Mouse (Mus musculus): ENCODE results near the gene Galnt18. TPM values are rescaled to one million over a fixed set of nuclear protein-coding genes. Genes with fewer than 3 reads are reported as not detected.
A peak's percentile ranks its signal among the peaks of the same experiment; 100 is the strongest.

Gene Galnt18
- polyA plus RNA-seq, 1 experiment from 2014 or later, result 10.2 TPM

GRCm38 (mm10) chr7:111604578-111605208 is 175.1 kb downstream of the Galnt18 start:
- no peak overlapping the region for H3K4me2 ChIP-seq (replicated peaks)
- 85% methylated on average over 2 of the region's 2 CpGs for WGBS
- peaks cover 13% of the 10 kb centered on the region for H3K4me1 ChIP-seq
- H3K36me3 ChIP-seq, result no peaks in the 10 kb centered on the region
- no peaks in the 10 kb centered on the region for H3K27me3 ChIP-seq
- H3K4me3 ChIP-seq, result no peak overlapping the region
- no peak overlapping the region for H3K27ac ChIP-seq (replicated peaks)
- ATAC-seq (replicated peaks), result no peak
- no peak overlapping the region for H3K9ac ChIP-seq (replicated peaks)
- H3K9me3 ChIP-seq, result no peaks in the 10 kb centered on the region

- H3K4me2 ChIP-seq (replicated peaks), result no peak overlapping the region
- H3K4me1 ChIP-seq, result peaks cover 13% of the 10 kb centered on the region
- H3K27me3 ChIP-seq, result no peaks in the 10 kb centered on the region
- H3K4me3 ChIP-seq, result no peak overlapping the region
- H3K36me3 ChIP-seq, result no peaks in the 10 kb centered on the region
- H3K9me3 ChIP-seq, result no peaks in the 10 kb centered on the region
- no peak for ATAC-seq (replicated peaks)
- no peak overlapping the region for H3K9ac ChIP-seq (replicated peaks)
- 74% methylated on average over 4 of the region's 4 CpGs for WGBS
- no peak overlapping the region for H3K27ac ChIP-seq (replicated peaks)
These were observed 176.6 kb downstream of the Galnt18 start for GRCm38 (mm10) chr7:111603186-111603585.

- Histone ChIP-seq H3K9ac (replicated peaks) (no peak overlapping the region), H3K4me2 (replicated peaks) (no peak overlapping the region), H3K36me3 (no peaks in the 10 kb centered on the region), H3K27me3 (no peaks in the 10 kb centered on the region), H3K27ac (replicated peaks) (no peak overlapping the region), H3K9me3 (no peaks in the 10 kb centered on the region), H3K4me1 (peaks cover 13% of the 10 kb centered on the region), H3K4me3 (no peak overlapping the region)
- 77% methylated on average over 4 of the region's 4 CpGs for WGBS
- ATAC-seq (replicated peaks), result no peak
These were observed 178.3 kb downstream of the Galnt18 start for GRCm38 (mm10) chr7:111601339-111602067.

GRCm38 (mm10) chr7:111600756-111601155 is 179.0 kb downstream of the Galnt18 start:
- Histone ChIP-seq H3K4me2 (replicated peaks) (no peak overlapping the region), H3K9ac (replicated peaks) (no peak overlapping the region), H3K27me3 (no peaks in the 10 kb centered on the region), H3K4me3 (no peak overlapping the region), H3K9me3 (no peaks in the 10 kb centered on the region), H3K4me1 (peaks cover 13% of the 10 kb centered on the region), H3K36me3 (no peaks in the 10 kb centered on the region), H3K27ac (replicated peaks) (0 out of 2 replicates have a peak overlapping the region, but pooled peaks have one; percentile 47)
- ATAC-seq (replicated peaks), result peak; percentile 66
- WGBS, result 9% methylated on average over 6 of the region's 6 CpGs

- H3K27ac ChIP-seq (replicated peaks), result no peak overlapping the region
- no peak overlapping the region for H3K4me2 ChIP-seq (replicated peaks)
- H3K27me3 ChIP-seq, result no peaks in the 10 kb centered on the region
- H3K9me3 ChIP-seq, result no peaks in the 10 kb centered on the region
- H3K4me1 ChIP-seq, result no peaks in the 10 kb centered on the region
- H3K36me3 ChIP-seq, result no peaks in the 10 kb centered on the region
- ATAC-seq (replicated peaks), result no peak
- H3K9ac ChIP-seq (replicated peaks), result no peak overlapping the region
- H3K4me3 ChIP-seq, result no peak overlapping the region
- 89% methylated on average over 6 of the region's 6 CpGs for WGBS
These were observed 186.1 kb downstream of the Galnt18 start for GRCm38 (mm10) chr7:111593680-111594079.

GRCm38 (mm10) chr7:111589506-111590125 is 190.2 kb downstream of the Galnt18 start:
- no peaks in the 10 kb centered on the region for H3K27me3 ChIP-seq
- no peak overlapping the region for H3K4me3 ChIP-seq
- no peak overlapping the region for H3K9ac ChIP-seq (replicated peaks)
- H3K4me2 ChIP-seq (replicated peaks), result no peak overlapping the region
- ATAC-seq (replicated peaks), result no peak
- no peak overlapping the region for H3K27ac ChIP-seq (replicated peaks)
- H3K4me1 ChIP-seq, result peaks cover 5% of the 10 kb centered on the region
- 82% methylated on average over 5 of the region's 5 CpGs for WGBS
- H3K36me3 ChIP-seq, result no peaks in the 10 kb centered on the region
- no peaks in the 10 kb centered on the region for H3K9me3 ChIP-seq

GRCm38 (mm10) chr7:111588291-111588781 is 191.4 kb downstream of the Galnt18 start:
- ATAC-seq (replicated peaks), result no peak
- Histone ChIP-seq H3K4me3 (no peak overlapping the region), H3K4me1 (peaks cover 5% of the 10 kb centered on the region), H3K27ac (replicated peaks) (no peak overlapping the region), H3K36me3 (no peaks in the 10 kb centered on the region), H3K9ac (replicated peaks) (no peak overlapping the region), H3K9me3 (no peaks in the 10 kb centered on the region), H3K27me3 (no peaks in the 10 kb centered on the region), H3K4me2 (replicated peaks) (no peak overlapping the region)
- WGBS, result 60% methylated on average over 4 of the region's 4 CpGs

GRCm38 (mm10) chr7:111580547-111580946 is 199.2 kb downstream of the Galnt18 start:
- H3K4me1 ChIP-seq, result peaks cover 5% of the 10 kb centered on the region
- H3K9me3 ChIP-seq, result no peaks in the 10 kb centered on the region
- ATAC-seq (replicated peaks), result no peak
- 0 out of 2 replicates have a peak overlapping the region, but pooled peaks have one; percentile 14 for H3K27ac ChIP-seq (replicated peaks)
- no peak overlapping the region for H3K4me2 ChIP-seq (replicated peaks)
- no peak overlapping the region for H3K9ac ChIP-seq (replicated peaks)
- WGBS, result 29% methylated on average over 6 of the region's 6 CpGs
- no peaks in the 10 kb centered on the region for H3K27me3 ChIP-seq
- no peak overlapping the region for H3K4me3 ChIP-seq
- H3K36me3 ChIP-seq, result no peaks in the 10 kb centered on the region

GRCm38 (mm10) chr7:111575096-111575495 is 204.7 kb downstream of the Galnt18 start:
- WGBS, result 83% methylated on average over 2 of the region's 2 CpGs
- no peak for ATAC-seq (replicated peaks)
- H3K4me1 ChIP-seq, result no peaks in the 10 kb centered on the region

GRCm38 (mm10) chr7:111572336-111572735 is 207.4 kb downstream of the Galnt18 start:
- H3K4me3 ChIP-seq, result no peak overlapping the region
- whole genome bisulfite sequencing, result 84% methylated on average over 2 of the region's 2 CpGs
- no peak overlapping the region for H3K9ac ChIP-seq (replicated peaks)
- no peak for ATAC-seq (replicated peaks)
- H3K27ac ChIP-seq (replicated peaks), result no peak overlapping the region
- no peaks in the 10 kb centered on the region for H3K4me1 ChIP-seq
- no peak overlapping the region for H3K4me2 ChIP-seq (replicated peaks)
- no peaks in the 10 kb centered on the region for H3K36me3 ChIP-seq
- no peaks in the 10 kb centered on the region for H3K9me3 ChIP-seq
- H3K27me3 ChIP-seq, result no peaks in the 10 kb centered on the region

More at GRCm38 (mm10) chr7:111575096-111575495, 204.7 kb downstream of the Galnt18 start:
- Histone ChIP-seq H3K27me3 (no peaks in the 10 kb centered on the region), H3K4me2 (replicated peaks) (no peak overlapping the region), H3K36me3 (no peaks in the 10 kb centered on the region), H3K4me3 (no peak overlapping the region), H3K9me3 (no peaks in the 10 kb centered on the region), H3K9ac (replicated peaks) (no peak overlapping the region), H3K27ac (replicated peaks) (no peak overlapping the region)

- no peak overlapping the region for H3K4me3 ChIP-seq
- H3K36me3 ChIP-seq, result no peaks in the 10 kb centered on the region
- H3K27ac ChIP-seq (replicated peaks), result no peak overlapping the region
- no peaks in the 10 kb centered on the region for H3K9me3 ChIP-seq
- no peak overlapping the region for H3K4me2 ChIP-seq (replicated peaks)
- H3K4me1 ChIP-seq, result no peaks in the 10 kb centered on the region
- no peaks in the 10 kb centered on the region for H3K27me3 ChIP-seq
- WGBS, result 83% methylated on average over 6 of the region's 6 CpGs
- no peak overlapping the region for H3K9ac ChIP-seq (replicated peaks)
- no peak for ATAC-seq (replicated peaks)
These were observed 212.9 kb downstream of the Galnt18 start for GRCm38 (mm10) chr7:111566838-111567237.
